Mouse (Mus musculus) left cerebral cortex, adult 9 months (tissue): Measurements from ENCODE around the gene Commd1.

Experiments
- DNase-seq, 2 experiments: peaks; one replicate each; pipeline ENCODE4 v3.0.0; 2022; ENCODE audit warnings: low spot score in 2 of 2

Gene Commd1

GRCm38 (mm10) chr11:22949101-22949500 is 33.1 kb downstream of the Commd1 start:
- DNase-seq: no peak

GRCm38 (mm10) chr11:22938983-22939382 is 43.2 kb downstream of the Commd1 start:
- no peak for DNase-seq

GRCm38 (mm10) chr11:22937716-22938316 is 44.4 kb downstream of the Commd1 start:
- no peak for DNase-seq

GRCm38 (mm10) chr11:22936446-22937125 is 45.6 kb downstream of the Commd1 start:
- DNase-seq: peak; percentile 24 to 69

GRCm38 (mm10) chr11:22932167-22932566 is 50.0 kb downstream of the Commd1 start:
- no peak for DNase-seq

- DNase-seq: no peak
Observed at GRCm38 (mm10) chr11:22931320-22931905, 50.8 kb downstream of the Commd1 start.

- no peak for DNase-seq
Observed at GRCm38 (mm10) chr11:22930129-22930528, 52.1 kb downstream of the Commd1 start.

- no peak for DNase-seq
Observed at GRCm38 (mm10) chr11:22928586-22929169, 53.5 kb downstream of the Commd1 start.

- no peak for DNase-seq
Observed at GRCm38 (mm10) chr11:22923606-22924005, 58.6 kb downstream of the Commd1 start.

- no peak for DNase-seq
Observed at GRCm38 (mm10) chr11:22922546-22922945, 59.6 kb downstream of the Commd1 start.

- no peak for DNase-seq
Observed at GRCm38 (mm10) chr11:22919336-22919735, 62.8 kb downstream of the Commd1 start.

GRCm38 (mm10) chr11:22917786-22918185 is 64.4 kb downstream of the Commd1 start:
- no peak for DNase-seq

GRCm38 (mm10) chr11:22913744-22914143 is 68.4 kb downstream of the Commd1 start:
- DNase-seq: no peak

GRCm38 (mm10) chr11:22911831-22912230 is 70.4 kb downstream of the Commd1 start:
- DNase-seq: no peak

GRCm38 (mm10) chr11:22906453-22906865 is 75.7 kb downstream of the Commd1 start:
- DNase-seq: no peak

GRCm38 (mm10) chr11:22902923-22903322 is 79.3 kb downstream of the Commd1 start:
- no peak for DNase-seq

GRCm38 (mm10) chr11:22900041-22900440 is 82.1 kb downstream of the Commd1 start:
- DNase-seq: no peak

- no peak for DNase-seq
Observed at GRCm38 (mm10) chr11:22897642-22898041, 84.5 kb downstream of the Commd1 start.

GRCm38 (mm10) chr11:22897127-22897526 is 85.1 kb downstream of the Commd1 start:
- no peak for DNase-seq

GRCm38 (mm10) chr11:22893075-22893474 is 89.1 kb downstream of the Commd1 start:
- no peak for DNase-seq

- no peak for DNase-seq
Observed at GRCm38 (mm10) chr11:22892466-22892865, 89.7 kb downstream of the Commd1 start.

- DNase-seq: no peak
Observed at GRCm38 (mm10) chr11:22891876-22892275, 90.3 kb downstream of the Commd1 start.

- DNase-seq: no peak
Observed at GRCm38 (mm10) chr11:22891242-22891641, 90.9 kb downstream of the Commd1 start.
